Mouse (Mus musculus) stomach, embryonic 15.5 days (tissue): Measurements from ENCODE around the gene Fdxacb1. TPM values are rescaled to one million over a fixed set of nuclear protein-coding genes. Genes with fewer than 3 reads are reported as not detected.
A peak's percentile ranks its signal among the peaks of the same experiment; 100 is the strongest.

ENCODE experiments used
- ATAC-seq: fragments of 200-750 bp; cut with Nextera tagmentation; 2 replicates; pipeline ENCODE4 v1.8.0; 2017; ENCODE audit warnings: low read depth, moderate number of reproducible peaks, moderate TSS enrichment; ENCODE audit not compliant: insufficient read depth, low FRiP score
- H3K27ac ChIP-seq: fragments of 300-500 bp; sonication (generic); 2 replicates; pipeline ENCODE4 v1.5.1; 2015; ENCODE audit warnings: mild to moderate bottlenecking, inconsistent platforms
- H3K27me3 ChIP-seq: fragments of 300-500 bp; sonication (generic); replicated peaks from 2 replicates; pipeline ENCODE4 v1.6.1; 2015; ENCODE audit warnings: inconsistent platforms
- H3K36me3 ChIP-seq: fragments of 300-500 bp; sonication (generic); 2 replicates; pipeline ENCODE4 v1.6.1; 2015; ENCODE audit warnings: inconsistent platforms
- H3K4me1 ChIP-seq: fragments of 300-500 bp; sonication (generic); 2 replicates; pipeline ENCODE4 v1.6.1; 2015; ENCODE audit warnings: inconsistent platforms
- H3K4me2 ChIP-seq: fragments of 300-500 bp; sonication (generic); 2 replicates; pipeline ENCODE4 v1.6.1; 2015; ENCODE audit warnings: mild to moderate bottlenecking, inconsistent platforms
- H3K4me3 ChIP-seq: fragments of 300-500 bp; sonication (generic); replicated peaks from 2 replicates; pipeline ENCODE4 v1.5.1; 2015; ENCODE audit warnings: inconsistent platforms
- H3K9ac ChIP-seq: fragments of 300-500 bp; sonication (generic); 2 replicates; pipeline ENCODE4 v1.6.1; 2015; ENCODE audit warnings: inconsistent platforms
- H3K9me3 ChIP-seq: fragments of 300-500 bp; sonication (generic); 2 replicates; pipeline ENCODE4 v1.6.1; 2016; ENCODE audit warnings: inconsistent platforms
- WGBS: fragments of 180-500 bp; shearing (Covaris S2); methylation state at CpG from one replicate; pipeline ENCODE4 v1.1.7; 2015; 5-methylcytosine and 5-hydroxymethylcytosine counted together
- polyA plus RNA-seq: library from polyadenylated mRNA; unstranded; fragments of >200 nt; fragmentation: Nextera tagmentation; extraction: Ambion mirVana; gene quantifications from 2 replicates; pipeline ENCODE4 v1.2.1, GENCODE M21; 2015

Fdxacb1 gene
- polyA plus RNA-seq, 1 experiment from 2014 or later: 12.5 TPM

DNA sequence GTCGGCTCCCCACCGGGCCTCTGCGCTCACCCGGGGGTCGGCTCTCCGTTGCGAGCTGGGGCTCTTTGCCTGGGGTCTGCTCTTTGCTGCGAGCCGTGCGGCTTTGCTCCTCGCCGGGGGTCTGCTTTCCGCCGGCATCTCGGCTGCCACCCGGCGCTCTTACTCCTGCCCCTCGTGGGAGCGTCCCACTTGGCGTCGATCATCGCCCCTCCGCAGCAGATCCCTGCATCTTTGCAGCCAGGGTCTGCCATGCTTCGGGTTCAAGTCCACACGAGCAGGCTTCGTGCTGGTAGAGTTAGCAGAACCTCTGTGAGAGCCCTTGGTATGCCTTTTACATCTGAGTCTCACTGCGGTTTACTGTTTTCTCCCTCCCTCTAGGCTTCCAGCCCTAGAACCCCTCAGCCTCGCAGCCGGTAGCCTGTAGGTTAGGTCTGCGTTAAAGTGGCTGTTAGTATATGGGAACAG lies 7.7 kb downstream of the Fdxacb1 start:
- H3K27me3 ChIP-seq: no peaks in the 10 kb centered on the region
- peaks cover 13% of the 10 kb centered on the region; the same call in 1 of the 2 replicates for H3K4me1 ChIP-seq
- peak overlapping the region; percentile 85 for H3K27ac ChIP-seq
- H3K9ac ChIP-seq: peak overlapping the region; percentile 91
- WGBS: under 1% methylated on average over 30 of the region's 30 CpGs
- no peaks in the 10 kb centered on the region for H3K9me3 ChIP-seq
- peak; percentile 54; the same call in 1 of the 2 replicates for ATAC-seq
- peak overlapping the region; percentile 87 for H3K4me2 ChIP-seq
- peak overlapping the region; percentile 97 for H3K4me3 ChIP-seq
- peaks cover 16% of the 10 kb centered on the region; the same call in 1 of the 2 replicates for H3K36me3 ChIP-seq

- Histone ChIP-seq H3K9me3 (no peaks in the 10 kb centered on the region), H3K4me2 (peak overlapping the region; percentile 87), H3K4me3 (peak overlapping the region; percentile 97), H3K27ac (peak overlapping the region; percentile 85), H3K9ac (peak overlapping the region; percentile 91; the same call in 1 of the 2 replicates), H3K36me3 (peaks cover 19% of the 10 kb centered on the region; the same call in 1 of the 2 replicates), H3K4me1 (peaks cover 13% of the 10 kb centered on the region; the same call in 1 of the 2 replicates), H3K27me3 (no peaks in the 10 kb centered on the region)
- 0 out of 2 replicates have a peak, but pooled peaks have one; percentile 12 for ATAC-seq
- 49% methylated on average over 11 of the region's 11 CpGs for WGBS
These were observed 8.2 kb downstream of the Fdxacb1 start for GRCm38 (mm10) chr9:50776162-50776760.

- no peak overlapping the region for H3K9ac ChIP-seq
- H3K4me3 ChIP-seq: no peak overlapping the region
- ATAC-seq: no peak
- H3K27ac ChIP-seq: no peak overlapping the region
- no peaks in the 10 kb centered on the region for H3K27me3 ChIP-seq
- H3K9me3 ChIP-seq: no peaks in the 10 kb centered on the region
- 77% methylated on average over 2 of the region's 2 CpGs for WGBS
- peaks cover 39% of the 10 kb centered on the region for H3K36me3 ChIP-seq
- no peak overlapping the region for H3K4me2 ChIP-seq
- no peaks in the 10 kb centered on the region for H3K4me1 ChIP-seq
These were observed 14.1 kb downstream of the Fdxacb1 start for GRCm38 (mm10) chr9:50782155-50782554.

DNA sequence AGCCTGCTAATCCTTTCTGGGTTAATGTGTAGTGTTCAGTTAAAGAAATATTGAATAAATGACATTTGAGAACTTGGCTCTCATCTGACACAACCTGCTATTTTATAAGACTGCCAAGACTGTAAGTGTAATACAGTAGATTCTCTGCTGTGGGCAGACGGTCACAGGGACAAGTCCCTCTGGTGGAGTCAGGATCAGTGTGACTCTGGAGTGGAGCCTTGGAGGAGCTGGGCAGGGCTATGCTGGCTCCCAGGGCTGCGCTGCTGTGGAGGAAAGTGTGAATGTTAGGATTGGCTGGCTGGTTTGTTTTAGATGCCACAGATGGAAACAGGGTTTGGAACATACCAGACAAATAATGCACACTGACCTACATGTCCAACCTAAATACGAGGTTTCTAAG lies 27.2 kb downstream of the Fdxacb1 start:
- H3K4me2 ChIP-seq: no peak overlapping the region
- no peaks in the 10 kb centered on the region for H3K4me1 ChIP-seq
- 85% methylated on average over 3 of the region's 3 CpGs for WGBS
- H3K36me3 ChIP-seq: peaks cover 22% of the 10 kb centered on the region
- no peaks in the 10 kb centered on the region for H3K9me3 ChIP-seq
- no peak for ATAC-seq
- no peak overlapping the region for H3K9ac ChIP-seq
- H3K27me3 ChIP-seq: no peaks in the 10 kb centered on the region
- H3K4me3 ChIP-seq: no peak overlapping the region
- no peak overlapping the region for H3K27ac ChIP-seq

DNA sequence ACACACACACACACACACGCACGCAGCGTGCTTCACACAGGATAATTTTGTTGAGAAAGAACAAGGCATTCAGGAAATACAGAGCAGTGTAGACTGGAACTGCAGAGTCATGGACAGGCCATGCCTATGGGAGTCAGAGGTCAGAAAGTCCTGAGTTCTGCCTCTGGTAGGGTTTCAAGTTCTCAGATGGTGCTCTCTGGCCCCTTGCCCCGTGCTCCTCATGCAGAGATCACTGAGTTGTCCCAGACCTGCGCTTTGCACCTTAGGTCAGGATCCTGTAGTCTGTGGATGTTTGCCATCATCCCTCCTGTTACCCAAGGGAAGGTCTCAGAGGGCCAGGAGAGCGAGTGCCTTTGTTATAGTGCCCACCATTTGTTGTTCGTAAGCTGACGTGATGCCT lies 28.7 kb downstream of the Fdxacb1 start:
- no peak overlapping the region for H3K4me3 ChIP-seq
- no peak overlapping the region for H3K27ac ChIP-seq
- 87% methylated on average over 8 of the region's 8 CpGs for WGBS
- ATAC-seq: no peak
- H3K9me3 ChIP-seq: no peaks in the 10 kb centered on the region
- H3K27me3 ChIP-seq: no peaks in the 10 kb centered on the region
- H3K4me1 ChIP-seq: no peaks in the 10 kb centered on the region
- H3K9ac ChIP-seq: no peak overlapping the region
- H3K4me2 ChIP-seq: no peak overlapping the region
- peaks cover 15% of the 10 kb centered on the region for H3K36me3 ChIP-seq

DNA sequence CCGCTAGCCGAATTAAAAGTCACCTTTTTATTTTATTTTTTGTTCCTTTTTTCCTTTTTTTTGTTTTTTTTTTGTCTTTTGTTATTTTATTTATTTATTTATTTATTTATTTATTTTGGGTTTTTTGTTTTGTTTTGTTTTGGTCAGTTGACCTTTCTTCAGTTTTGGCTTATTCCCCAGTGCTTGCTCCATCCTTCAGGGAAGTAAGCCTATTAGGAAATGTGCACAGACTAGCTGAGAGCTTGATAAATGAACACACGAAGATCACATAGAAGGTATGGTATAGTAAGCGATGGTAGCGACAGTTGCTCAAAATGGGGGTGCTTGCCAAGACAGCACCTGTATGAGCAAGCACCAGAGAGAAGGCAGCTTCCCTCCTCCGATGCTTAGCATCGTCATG lies 29.6 kb downstream of the Fdxacb1 start:
- H3K27me3 ChIP-seq: no peaks in the 10 kb centered on the region
- H3K9ac ChIP-seq: no peak overlapping the region
- H3K36me3 ChIP-seq: peaks cover 12% of the 10 kb centered on the region
- no peak overlapping the region for H3K4me3 ChIP-seq
- no peaks in the 10 kb centered on the region for H3K4me1 ChIP-seq
- H3K4me2 ChIP-seq: no peak overlapping the region
- no peak for ATAC-seq
- 94% methylated on average over 7 of the region's 7 CpGs for WGBS
- no peaks in the 10 kb centered on the region for H3K9me3 ChIP-seq
- no peak overlapping the region for H3K27ac ChIP-seq

DNA sequence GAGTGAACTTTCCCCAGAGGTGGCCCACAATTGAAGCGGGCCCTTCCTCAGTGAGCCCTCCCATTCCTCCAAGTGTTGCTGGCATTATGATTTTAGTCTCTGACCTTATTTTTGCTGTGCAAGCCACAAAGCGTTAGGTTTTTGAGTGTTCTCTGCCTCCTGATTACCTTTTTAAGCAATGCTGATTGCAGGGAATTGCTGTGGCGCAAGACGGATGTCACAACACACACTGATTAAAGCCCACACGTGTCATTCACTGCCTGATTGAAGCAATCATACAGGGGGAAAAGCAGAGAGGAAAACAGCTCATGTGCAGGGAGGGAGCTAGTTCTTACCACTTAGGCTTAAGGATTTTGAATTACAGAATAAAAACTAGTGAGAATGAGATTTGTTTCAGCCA lies 30.3 kb downstream of the Fdxacb1 start:
- ATAC-seq: no peak
- H3K9me3 ChIP-seq: no peaks in the 10 kb centered on the region
- no peaks in the 10 kb centered on the region for H3K27me3 ChIP-seq
- WGBS: 86% methylated on average over 5 of the region's 5 CpGs
- H3K4me3 ChIP-seq: no peak overlapping the region
- no peak overlapping the region for H3K27ac ChIP-seq
- H3K9ac ChIP-seq: no peak overlapping the region
- H3K36me3 ChIP-seq: peaks cover 18% of the 10 kb centered on the region
- no peak overlapping the region for H3K4me2 ChIP-seq
- no peaks in the 10 kb centered on the region for H3K4me1 ChIP-seq

GRCm38 (mm10) chr9:50800985-50801384 lies 32.9 kb downstream of the Fdxacb1 start:
- 66% methylated on average over 2 of the region's 2 CpGs for WGBS
- H3K4me2 ChIP-seq: no peak overlapping the region
- H3K4me1 ChIP-seq: no peaks in the 10 kb centered on the region
- H3K27ac ChIP-seq: no peak overlapping the region
- ATAC-seq: no peak
- no peak overlapping the region for H3K4me3 ChIP-seq
- no peak overlapping the region for H3K9ac ChIP-seq
- H3K9me3 ChIP-seq: no peaks in the 10 kb centered on the region
- H3K27me3 ChIP-seq: no peaks in the 10 kb centered on the region
- H3K36me3 ChIP-seq: peaks cover 29% of the 10 kb centered on the region

DNA sequence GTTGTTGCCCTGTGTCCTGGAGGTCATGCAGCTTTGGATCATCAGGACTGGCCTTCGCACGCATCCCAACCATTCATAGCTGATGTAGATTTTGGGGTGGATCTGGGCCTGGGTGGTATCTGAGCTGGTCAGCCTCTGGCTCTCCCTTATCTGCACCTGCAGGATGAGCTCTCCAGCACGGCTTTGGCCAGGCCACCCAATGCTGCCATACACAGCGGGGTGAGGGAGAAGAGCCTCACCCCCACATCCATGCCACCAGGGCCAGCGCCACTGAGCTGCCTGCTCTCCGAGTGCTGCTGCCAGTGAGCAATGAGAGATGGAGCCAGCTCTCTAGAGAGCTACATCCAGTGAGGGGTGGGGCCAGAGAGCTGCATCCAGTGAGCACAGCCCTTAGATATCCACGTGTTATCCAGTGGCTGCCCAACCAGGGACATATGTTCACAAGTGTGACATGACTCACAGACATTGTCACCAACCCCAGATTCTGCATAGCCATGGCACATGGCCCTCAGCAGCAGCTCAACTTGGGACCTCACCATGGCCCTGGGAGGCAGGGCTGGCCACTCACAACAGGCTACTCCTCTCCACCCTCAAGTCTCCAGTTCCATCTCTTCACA lies 35.1 kb downstream of the Fdxacb1 start:
- H3K4me3 ChIP-seq: no peak overlapping the region
- H3K4me1 ChIP-seq: no peaks in the 10 kb centered on the region
- no peak overlapping the region for H3K9ac ChIP-seq
- H3K9me3 ChIP-seq: no peaks in the 10 kb centered on the region
- ATAC-seq: peak; percentile 96
- no peak overlapping the region for H3K27ac ChIP-seq
- 87% methylated on average over 7 of the region's 7 CpGs for WGBS
- H3K27me3 ChIP-seq: no peaks in the 10 kb centered on the region
- H3K36me3 ChIP-seq: peaks cover 36% of the 10 kb centered on the region
- H3K4me2 ChIP-seq: no peak overlapping the region

DNA sequence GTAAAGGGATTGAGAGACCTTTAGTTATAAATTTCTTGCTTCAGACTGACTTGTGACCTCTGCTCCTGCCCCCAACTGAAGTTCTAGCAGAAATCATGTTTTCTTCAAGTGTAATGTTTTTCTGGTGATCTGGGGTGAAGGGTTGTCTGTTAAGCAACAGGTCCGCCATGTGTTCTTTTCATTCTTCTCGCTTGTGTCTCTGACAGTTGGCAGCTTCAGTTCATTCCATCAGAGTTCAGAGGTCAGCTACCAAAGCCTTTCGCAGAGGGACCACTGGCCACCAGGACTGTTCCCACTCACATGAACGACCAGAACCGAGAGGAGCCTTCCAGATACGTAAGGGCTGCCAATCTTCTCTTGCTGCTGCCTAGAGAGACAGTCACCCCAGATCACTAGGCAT lies 40.4 kb downstream of the Fdxacb1 start:
- Histone ChIP-seq H3K4me1 (no peaks in the 10 kb centered on the region), H3K4me2 (no peak overlapping the region), H3K4me3 (no peak overlapping the region), H3K9ac (no peak overlapping the region), H3K27me3 (no peaks in the 10 kb centered on the region), H3K27ac (no peak overlapping the region), H3K36me3 (peaks cover 39% of the 10 kb centered on the region), H3K9me3 (no peaks in the 10 kb centered on the region)
- ATAC-seq: no peak
- WGBS: 87% methylated on average over 6 of the region's 6 CpGs

GRCm38 (mm10) chr9:50809146-50809545 lies 41.1 kb downstream of the Fdxacb1 start:
- H3K4me2 ChIP-seq: no peak overlapping the region
- H3K36me3 ChIP-seq: peaks cover 39% of the 10 kb centered on the region
- ATAC-seq: no peak
- H3K4me1 ChIP-seq: no peaks in the 10 kb centered on the region
- no peak overlapping the region for H3K27ac ChIP-seq
- no peak overlapping the region for H3K4me3 ChIP-seq
- H3K9ac ChIP-seq: no peak overlapping the region
- H3K9me3 ChIP-seq: no peaks in the 10 kb centered on the region
- no peaks in the 10 kb centered on the region for H3K27me3 ChIP-seq
- 92% methylated on average over 13 of the region's 13 CpGs for WGBS

DNA sequence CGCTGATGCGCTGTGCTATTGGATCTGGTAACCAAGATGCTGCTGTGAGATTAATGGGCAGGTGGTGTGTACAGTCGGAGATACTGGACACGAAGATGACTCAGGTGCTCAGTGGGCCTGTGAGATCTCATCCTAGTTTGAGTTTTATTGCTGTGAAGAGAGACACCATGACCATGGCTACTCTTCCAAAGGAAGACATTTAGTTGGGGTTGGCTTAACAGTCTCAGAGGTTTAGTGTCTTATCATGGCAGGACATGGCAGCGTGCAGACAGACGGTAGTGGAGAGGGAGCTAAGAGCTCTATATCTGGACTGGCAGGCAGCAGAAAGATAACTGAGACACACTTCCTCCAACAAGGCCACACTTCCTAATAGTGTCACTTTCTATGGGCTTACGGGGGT lies 43.2 kb downstream of the Fdxacb1 start:
- no peak overlapping the region for H3K4me2 ChIP-seq
- ATAC-seq: peak; percentile 87; the same call in 1 of the 2 replicates
- no peak overlapping the region for H3K27ac ChIP-seq
- H3K4me1 ChIP-seq: no peaks in the 10 kb centered on the region
- no peaks in the 10 kb centered on the region for H3K27me3 ChIP-seq
- no peak overlapping the region for H3K9ac ChIP-seq
- peaks cover 29% of the 10 kb centered on the region for H3K36me3 ChIP-seq
- H3K4me3 ChIP-seq: no peak overlapping the region
- WGBS: 84% methylated on average over 7 of the region's 7 CpGs
- H3K9me3 ChIP-seq: no peaks in the 10 kb centered on the region
